Mouse (Mus musculus) forebrain, embryonic 11.5 days (tissue): ENCODE results near the gene Urah. TPM values are rescaled to one million over a fixed set of nuclear protein-coding genes. Genes with fewer than 3 reads are reported as not detected.

Experiments used
- ATAC-seq: fragments of 200-750 bp; cut with Nextera tagmentation; replicated peaks from 2 replicates; pipeline ENCODE4 v1.8.0; 2017; ENCODE audit warnings: moderate TSS enrichment; ENCODE audit not compliant: low FRiP score
- DNase-seq: peaks from one replicate; pipeline ENCODE4 v3.0.0-alpha.2; 2017; ENCODE audit warnings: low spot score
- H3K27ac ChIP-seq: fragments of 300-500 bp; sonication (generic); 2 replicates; pipeline ENCODE4 v1.5.1; 2014; ENCODE audit warnings: low read depth, low read length
- H3K27me3 ChIP-seq: fragments of 300-500 bp; sonication (generic); 2 replicates; pipeline ENCODE4 v1.6.1; 2014; ENCODE audit warnings: mild to moderate bottlenecking, low read length, mixed read lengths; ENCODE audit not compliant: control insufficient read depth, insufficient read depth
- H3K36me3 ChIP-seq: fragments of 300-500 bp; sonication (generic); 2 replicates; pipeline ENCODE4 v1.6.1; 2014; ENCODE audit warnings: mild to moderate bottlenecking, low read length, moderate library complexity, mixed read lengths; ENCODE audit not compliant: control insufficient read depth, insufficient read depth
- H3K4me1 ChIP-seq: fragments of 300-500 bp; sonication (generic); replicated peaks from 2 replicates; pipeline ENCODE4 v1.6.1; 2014; ENCODE audit warnings: low read length, mixed read lengths; ENCODE audit not compliant: control insufficient read depth, insufficient read depth
- H3K4me2 ChIP-seq: fragments of 300-500 bp; sonication (generic); 2 replicates; pipeline ENCODE4 v1.6.1; 2014; ENCODE audit warnings: low read depth, mild to moderate bottlenecking, low read length, moderate library complexity, mixed read lengths; ENCODE audit not compliant: severe bottlenecking
- H3K4me3 ChIP-seq: fragments of 300-500 bp; sonication (generic); 2 replicates; pipeline ENCODE4 v1.5.1; 2014; ENCODE audit warnings: low read depth, low read length
- H3K9ac ChIP-seq: fragments of 300-500 bp; sonication (generic); 2 replicates; pipeline ENCODE4 v1.6.1; 2014; ENCODE audit warnings: low read length
- H3K9me3 ChIP-seq: fragments of 300-500 bp; sonication (generic); 2 replicates; pipeline ENCODE4 v1.6.1; 2016; ENCODE audit warnings: low read length, mixed read lengths; ENCODE audit not compliant: control insufficient read depth
- WGBS: fragments of 180-500 bp; shearing (Covaris S2); extraction: QIAGEN DNeasy Blood & Tissue Kit; methylation state at CpG from one replicate; pipeline ENCODE4 v1.1.7; 2014; 5-methylcytosine and 5-hydroxymethylcytosine counted together
- polyA plus RNA-seq: library from polyadenylated mRNA; unstranded; fragments of >200 nt; fragmentation: Nextera tagmentation; extraction: Ambion mirVana; gene quantifications from 2 replicates; pipeline ENCODE4 v1.2.1, GENCODE M21; 2014

Urah gene
- polyA plus RNA-seq, 1 experiment from 2014 or later, result 0.48 TPM

DNA sequence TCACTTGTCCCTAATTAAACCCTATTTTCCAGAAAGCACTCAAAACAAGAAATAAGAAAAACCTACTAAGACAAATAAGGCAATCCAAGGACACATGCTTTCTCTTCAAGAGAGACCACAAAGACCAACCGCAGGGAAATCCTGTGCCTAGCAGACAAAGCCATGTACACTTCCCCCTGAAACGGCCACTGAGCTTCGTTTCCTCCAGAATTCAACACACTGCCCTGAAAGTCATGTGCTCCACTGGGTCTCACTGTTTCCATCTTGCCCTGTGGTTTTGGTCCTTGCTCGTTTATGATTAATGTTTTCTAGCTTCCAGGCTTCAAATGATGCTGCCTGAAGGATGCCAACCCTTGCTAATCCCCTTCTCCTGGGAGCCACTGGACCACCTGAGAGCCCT is 39.4 kb downstream of the Urah start:
- DNase-seq (no peak), ATAC-seq (no peak)
- no peak overlapping the region for H3K4me3 ChIP-seq
- no peaks in the 10 kb centered on the region for H3K9me3 ChIP-seq
- H3K9ac ChIP-seq, result no peak overlapping the region
- H3K36me3 ChIP-seq, result no peaks in the 10 kb centered on the region
- no peak overlapping the region for H3K4me2 ChIP-seq
- H3K27ac ChIP-seq, result no peak overlapping the region
- H3K4me1 ChIP-seq, result no peaks in the 10 kb centered on the region
- WGBS, result 87% methylated on average over 4 of the region's 4 CpGs
- H3K27me3 ChIP-seq, result no peaks in the 10 kb centered on the region

DNA sequence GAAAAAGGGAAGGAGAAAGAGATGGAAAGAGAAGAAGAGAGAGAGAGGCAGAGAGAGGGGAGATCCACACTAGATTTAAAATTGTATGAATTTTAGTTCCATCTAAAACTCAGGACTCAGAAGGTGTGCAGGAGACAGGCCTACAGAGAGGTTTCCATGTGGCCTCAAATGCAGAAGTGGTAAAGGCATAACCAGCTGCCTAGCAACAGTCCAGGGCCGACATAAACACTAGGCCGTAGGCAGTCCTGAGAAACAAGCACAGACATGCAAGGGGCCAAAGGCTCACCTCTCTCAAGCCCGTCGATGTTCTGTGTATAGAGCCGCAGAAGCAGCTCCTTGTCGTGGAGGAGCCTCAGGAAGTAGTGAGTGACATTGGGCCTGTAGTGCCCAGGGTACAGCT is 42.5 kb downstream of the Urah start:
- WGBS, result 90% methylated on average over 6 of the region's 6 CpGs
- Histone ChIP-seq H3K27ac (no peak overlapping the region), H3K4me1 (no peaks in the 10 kb centered on the region), H3K36me3 (no peaks in the 10 kb centered on the region), H3K9me3 (no peaks in the 10 kb centered on the region), H3K9ac (no peak overlapping the region), H3K27me3 (no peaks in the 10 kb centered on the region), H3K4me3 (no peak overlapping the region), H3K4me2 (no peak overlapping the region)
- no peak for DNase-seq
- ATAC-seq, result no peak

DNA sequence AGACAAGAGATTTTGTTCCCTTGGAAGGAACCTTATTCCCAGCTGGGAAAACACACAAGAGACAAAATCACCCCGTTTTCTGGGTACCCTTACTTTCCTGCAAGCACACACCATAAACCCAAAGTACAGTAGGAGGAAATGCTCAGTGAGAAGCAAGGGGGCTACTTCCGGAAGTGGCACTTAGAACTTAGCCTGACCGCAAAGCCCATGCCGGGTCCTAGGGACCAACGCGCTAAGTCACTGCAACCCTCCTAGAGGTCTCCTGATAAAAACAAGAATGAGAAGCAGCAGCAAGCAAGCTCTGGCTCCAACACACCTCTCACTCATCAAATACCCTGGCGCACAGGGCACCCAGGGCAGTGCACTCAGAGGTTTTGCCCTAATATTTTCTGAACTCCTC is 44.5 kb downstream of the Urah start:
- Histone ChIP-seq H3K9me3 (no peaks in the 10 kb centered on the region), H3K36me3 (no peaks in the 10 kb centered on the region), H3K4me2 (no peak overlapping the region), H3K9ac (no peak overlapping the region), H3K27ac (no peak overlapping the region), H3K27me3 (no peaks in the 10 kb centered on the region), H3K4me3 (no peak overlapping the region), H3K4me1 (peaks cover 3% of the 10 kb centered on the region; the same call in 1 of the 2 replicates)
- DNase-seq (no peak), ATAC-seq (no peak)
- WGBS, result 89% methylated on average over 7 of the region's 7 CpGs

DNA sequence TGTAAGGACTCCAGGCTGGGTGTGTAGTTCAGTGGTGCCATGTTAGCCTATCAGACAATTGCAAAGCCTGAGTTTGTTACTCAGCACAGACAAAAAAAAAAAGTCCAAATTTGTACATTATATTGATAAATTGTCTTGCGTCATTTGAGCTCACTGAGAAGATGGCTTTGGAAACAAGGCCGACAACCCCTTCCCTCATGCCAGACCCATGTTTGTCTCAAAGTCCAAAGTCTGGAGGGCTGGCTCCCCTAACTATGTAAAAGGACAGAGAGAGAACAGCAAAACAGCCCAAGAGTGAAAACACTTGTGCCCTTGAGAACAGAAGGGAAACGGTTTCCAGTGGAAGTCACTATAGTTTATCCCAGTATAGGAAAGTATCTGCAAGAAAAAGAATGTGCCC is 45.6 kb downstream of the Urah start:
- H3K27me3 ChIP-seq, result no peaks in the 10 kb centered on the region
- H3K27ac ChIP-seq, result no peak overlapping the region
- no peak for ATAC-seq
- H3K4me2 ChIP-seq, result no peak overlapping the region
- H3K9ac ChIP-seq, result no peak overlapping the region
- no peaks in the 10 kb centered on the region for H3K36me3 ChIP-seq
- H3K9me3 ChIP-seq, result no peaks in the 10 kb centered on the region
- WGBS, result 90% methylated on average over 3 of the region's 3 CpGs
- no peak for DNase-seq
- H3K4me1 ChIP-seq, result peaks cover 3% of the 10 kb centered on the region; the same call in 1 of the 2 replicates
- no peak overlapping the region for H3K4me3 ChIP-seq

DNA sequence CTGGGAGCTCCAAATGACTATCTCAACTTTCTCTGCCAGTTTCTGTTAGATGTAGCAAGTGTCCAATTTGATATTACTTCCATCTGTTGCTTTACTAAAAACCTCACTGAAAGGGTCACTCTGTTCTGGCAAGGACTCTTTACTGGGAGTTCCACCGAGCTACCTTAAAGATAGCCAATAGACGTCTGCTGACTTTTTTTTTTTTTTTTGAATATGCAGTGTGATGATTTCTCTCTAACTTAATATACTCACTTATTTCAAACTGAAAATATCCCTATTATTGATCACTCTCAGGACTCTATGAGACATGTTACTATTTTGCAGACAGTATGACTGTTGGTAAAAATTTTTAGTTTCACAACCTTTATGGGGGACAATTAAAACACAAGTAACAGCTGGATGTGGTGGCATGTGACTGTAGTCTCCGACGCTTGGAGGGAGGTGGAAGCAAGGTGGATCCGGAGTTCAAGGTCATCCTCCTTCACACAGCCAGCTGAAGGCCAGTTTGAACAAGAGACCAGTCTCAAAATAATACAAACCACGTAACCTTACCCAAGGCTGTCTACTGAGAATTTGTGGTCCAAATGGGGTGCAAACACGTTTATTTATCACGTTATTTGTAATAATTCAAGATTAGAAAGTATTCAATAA is 46.2 kb downstream of the Urah start:
- no peak overlapping the region for H3K27ac ChIP-seq
- ATAC-seq (no peak), DNase-seq (no peak)
- H3K36me3 ChIP-seq, result no peaks in the 10 kb centered on the region
- H3K27me3 ChIP-seq, result no peaks in the 10 kb centered on the region
- H3K4me3 ChIP-seq, result peak overlapping the region; percentile 91
- H3K4me2 ChIP-seq, result peak overlapping the region; percentile 82
- H3K4me1 ChIP-seq, result peaks cover 3% of the 10 kb centered on the region; the same call in 1 of the 2 replicates
- peak overlapping the region; percentile 81 for H3K9ac ChIP-seq
- H3K9me3 ChIP-seq, result no peaks in the 10 kb centered on the region
- 35% methylated on average over 8 of the region's 8 CpGs for WGBS

DNA sequence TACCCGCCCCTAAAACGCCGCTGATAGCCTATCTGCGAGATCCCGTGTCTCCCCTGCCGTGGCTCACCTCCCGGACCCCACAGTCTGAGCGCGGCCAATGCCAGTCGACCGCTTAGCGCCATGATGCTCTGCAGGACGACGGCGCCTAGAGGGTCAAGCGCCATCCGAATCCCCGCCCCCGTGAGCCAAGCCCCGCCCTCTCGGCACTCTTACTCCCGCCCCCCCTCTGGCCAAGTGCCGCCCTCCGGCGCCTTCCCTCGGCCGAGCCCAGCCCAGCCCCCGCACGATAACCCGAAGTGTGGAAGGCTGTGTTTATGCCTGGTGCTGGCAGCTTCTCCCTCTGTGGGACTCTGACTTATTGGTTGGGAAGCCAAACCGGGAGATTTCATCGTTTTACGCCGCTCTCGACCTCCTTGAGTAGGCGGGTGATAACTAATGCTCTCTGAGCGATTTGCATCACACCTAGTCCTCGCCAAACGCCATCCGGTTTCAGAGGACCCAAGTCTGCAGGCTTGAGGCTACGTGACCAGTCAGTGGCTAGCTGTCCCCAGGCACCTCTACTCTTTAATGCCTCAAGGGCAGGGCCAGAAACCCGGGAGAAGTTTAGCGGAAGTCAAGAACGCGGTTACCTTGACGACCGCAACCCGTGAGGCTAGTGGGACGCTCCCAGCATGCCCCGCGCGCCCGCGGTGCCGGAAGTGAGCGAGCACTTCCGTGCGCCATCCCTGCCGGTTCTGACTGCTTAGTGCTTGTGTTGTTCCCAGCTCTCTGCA is 47.1 kb downstream of the Urah start, which contains the start of the genes Psmd13 and Sirt3:
Psmd13 (plus strand) TSS at position 273 of the 773 bp plus-strand sequence.
Sirt3 (minus strand) TSS at position 614 of the 773 bp plus-strand sequence.
- H3K36me3 ChIP-seq, result peaks cover 4% of the 10 kb centered on the region; the same call in 1 of the 2 replicates
- peak within 1 kb of the TSS; percentile 91 for H3K4me3 ChIP-seq
- under 1% methylated on average over 59 of the region's 59 CpGs for WGBS
- H3K4me2 ChIP-seq, result peak within 1 kb of the TSS; percentile 82
- peak within 1 kb of the TSS; percentile 81 for H3K9ac ChIP-seq
- H3K27ac ChIP-seq, result peak within 1 kb of the TSS; percentile 66
- no peaks in the 10 kb centered on the region for H3K27me3 ChIP-seq
- peaks cover 3% of the 10 kb centered on the region; the same call in 1 of the 2 replicates for H3K4me1 ChIP-seq
- peak; percentile 94 for DNase-seq
- ATAC-seq, result peak; percentile 96
- H3K9me3 ChIP-seq, result no peaks in the 10 kb centered on the region

DNA sequence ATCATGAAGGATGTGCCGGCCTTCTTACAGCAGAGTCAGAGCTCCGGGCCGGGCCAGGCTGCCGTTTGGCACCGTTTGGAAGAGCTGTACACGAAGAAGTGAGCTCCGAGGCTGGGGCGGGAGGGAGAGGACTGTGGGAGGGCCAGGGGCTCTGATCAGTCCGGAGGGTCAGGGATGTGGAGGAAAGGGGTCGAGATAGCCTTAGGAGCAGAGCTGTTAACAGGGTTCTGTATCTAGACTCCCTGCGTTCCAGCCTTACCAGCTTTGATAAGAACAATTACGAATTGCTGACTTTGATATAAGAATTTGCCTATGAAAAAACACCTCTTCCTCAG is 47.6 kb downstream of the Urah start:
- no peaks in the 10 kb centered on the region for H3K9me3 ChIP-seq
- ATAC-seq (no peak), DNase-seq (no peak)
- H3K36me3 ChIP-seq, result peaks cover 4% of the 10 kb centered on the region; the same call in 1 of the 2 replicates
- peaks cover 3% of the 10 kb centered on the region; the same call in 1 of the 2 replicates for H3K4me1 ChIP-seq
- peak overlapping the region; percentile 91 for H3K4me3 ChIP-seq
- peak overlapping the region; percentile 20; the same call in 1 of the 2 replicates for H3K27ac ChIP-seq
- peak overlapping the region; percentile 81 for H3K9ac ChIP-seq
- peak overlapping the region; percentile 82 for H3K4me2 ChIP-seq
- H3K27me3 ChIP-seq, result no peaks in the 10 kb centered on the region
- WGBS, result under 1% methylated on average over 12 of the region's 12 CpGs
